Mouse (Mus musculus) hindbrain, embryonic 16.5 days (tissue): Measurements from ENCODE around the gene Wiz. TPM values are rescaled to one million over a fixed set of nuclear protein-coding genes. Genes with fewer than 3 reads are reported as not detected.
A peak's percentile ranks its signal among the peaks of the same experiment; 100 is the strongest.

ENCODE experiments used
- ATAC-seq: fragments of 200-750 bp; cut with Nextera tagmentation; 2 replicates; pipeline ENCODE4 v1.8.0; 2017; ENCODE audit warnings: moderate TSS enrichment, moderate library complexity
- H3K27ac ChIP-seq: fragments of 300-500 bp; sonication (generic); 2 replicates; pipeline ENCODE4 v1.5.1; 2014; ENCODE audit warnings: low read depth, mild to moderate bottlenecking, control low read depth, low read length, moderate library complexity
- H3K27me3 ChIP-seq: fragments of 300-500 bp; sonication (generic); replicated peaks from 2 replicates; pipeline ENCODE4 v1.6.1; 2014; ENCODE audit warnings: low read length; ENCODE audit not compliant: control insufficient read depth, insufficient read depth
- H3K36me3 ChIP-seq: fragments of 300-500 bp; sonication (generic); 2 replicates; pipeline ENCODE4 v1.6.1; 2014; ENCODE audit warnings: mild to moderate bottlenecking, low read length, moderate library complexity, mixed read lengths; ENCODE audit not compliant: control insufficient read depth, insufficient read depth
- H3K4me1 ChIP-seq: fragments of 300-500 bp; sonication (generic); 2 replicates; pipeline ENCODE4 v1.6.1; 2014; ENCODE audit warnings: low read depth, low read length; ENCODE audit not compliant: control insufficient read depth, insufficient read depth
- H3K4me2 ChIP-seq: fragments of 300-500 bp; sonication (generic); 2 replicates; pipeline ENCODE4 v1.6.1; 2014; ENCODE audit warnings: mild to moderate bottlenecking, low read length, control low read depth, moderate library complexity
- H3K4me3 ChIP-seq: fragments of 300-500 bp; sonication (generic); 2 replicates; pipeline ENCODE4 v1.5.1; 2014; ENCODE audit warnings: mild to moderate bottlenecking, low read length, control low read depth, moderate library complexity
- H3K9ac ChIP-seq: fragments of 300-500 bp; sonication (generic); 2 replicates; pipeline ENCODE4 v1.6.1; 2014; ENCODE audit warnings: low read depth, mild to moderate bottlenecking, control low read depth, low read length, moderate library complexity
- H3K9me3 ChIP-seq: fragments of 300-500 bp; sonication (generic); 2 replicates; pipeline ENCODE4 v1.6.1; 2014; ENCODE audit warnings: mild to moderate bottlenecking, low read length, moderate library complexity; ENCODE audit not compliant: control insufficient read depth
- WGBS: fragments of 180-500 bp; shearing (Covaris S2); extraction: QIAGEN DNeasy Blood & Tissue Kit; methylation state at CpG from one replicate; pipeline ENCODE4 v1.1.7; 2014; 5-methylcytosine and 5-hydroxymethylcytosine counted together
- polyA plus RNA-seq: library from polyadenylated mRNA; unstranded; fragments of >200 nt; fragmentation: Nextera tagmentation; extraction: Ambion mirVana; gene quantifications from 2 replicates; pipeline ENCODE4 v1.2.1, GENCODE M21; 2015

The Wiz gene
- polyA plus RNA-seq, 1 experiment from 2014 or later = 28.5 TPM

DNA sequence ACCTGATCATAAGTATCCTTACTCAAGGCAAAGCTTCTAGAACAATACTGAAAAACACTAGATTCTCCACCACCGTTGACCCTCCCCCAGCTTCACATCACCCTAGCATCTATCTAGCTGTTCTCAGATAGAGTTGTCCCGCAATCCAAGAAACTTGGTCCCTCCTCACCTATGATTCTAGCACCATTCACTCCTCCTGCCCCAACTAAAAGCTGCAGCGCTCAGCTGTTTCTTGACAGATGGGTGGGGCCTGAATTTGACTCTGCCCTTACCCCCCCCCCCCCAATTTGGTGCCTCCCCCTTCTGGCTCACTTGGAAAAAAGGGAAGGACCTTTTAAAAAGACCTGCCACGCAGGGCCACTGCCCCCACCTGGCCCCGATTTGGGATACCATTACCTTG is 24.4 kb downstream of the Wiz start:
- peak overlapping the region; percentile 88 for H3K4me3 ChIP-seq
- ATAC-seq = no peak; the same call in 1 of the 2 replicates
- H3K27me3 ChIP-seq = no peaks in the 10 kb centered on the region
- H3K4me2 ChIP-seq = peak overlapping the region; percentile 61
- H3K27ac ChIP-seq = peak overlapping the region; percentile 82
- 57% methylated on average over 5 of the region's 5 CpGs for WGBS
- peaks cover 19% of the 10 kb centered on the region for H3K36me3 ChIP-seq
- H3K4me1 ChIP-seq = peaks cover 25% of the 10 kb centered on the region
- H3K9me3 ChIP-seq = no peaks in the 10 kb centered on the region
- H3K9ac ChIP-seq = peak overlapping the region; percentile 96

- ATAC-seq = peak; percentile 96
- under 1% methylated on average over 37 of the region's 47 CpGs for WGBS
- Histone ChIP-seq H3K4me1 (peaks cover 25% of the 10 kb centered on the region), H3K9me3 (no peaks in the 10 kb centered on the region), H3K27ac (peak overlapping the region; percentile 82), H3K9ac (peak overlapping the region; percentile 96), H3K36me3 (peaks cover 24% of the 10 kb centered on the region), H3K4me2 (peak overlapping the region; percentile 90), H3K27me3 (no peaks in the 10 kb centered on the region), H3K4me3 (peak overlapping the region; percentile 88)
Measured at GRCm38 (mm10) chr17:32364331-32364730, 24.9 kb downstream of the Wiz start.

GRCm38 (mm10) chr17:32363821-32364301 is 25.4 kb downstream of the Wiz start:
- H3K9me3 ChIP-seq = no peaks in the 10 kb centered on the region
- H3K9ac ChIP-seq = peak overlapping the region; percentile 96
- peak overlapping the region; percentile 82 for H3K27ac ChIP-seq
- peak overlapping the region; percentile 90 for H3K4me2 ChIP-seq
- H3K4me3 ChIP-seq = peak overlapping the region; percentile 88
- H3K27me3 ChIP-seq = no peaks in the 10 kb centered on the region
- ATAC-seq = peak; percentile 66
- WGBS = 0% methylated on average over 17 of the region's 50 CpGs
- H3K36me3 ChIP-seq = peaks cover 29% of the 10 kb centered on the region
- peaks cover 25% of the 10 kb centered on the region for H3K4me1 ChIP-seq

GRCm38 (mm10) chr17:32362686-32363085 is 26.6 kb downstream of the Wiz start:
- Histone ChIP-seq H3K4me3 (peak overlapping the region; percentile 88; the same call in 1 of the 2 replicates), H3K27ac (no peak overlapping the region), H3K9ac (no peak overlapping the region), H3K9me3 (no peaks in the 10 kb centered on the region), H3K36me3 (peaks cover 39% of the 10 kb centered on the region), H3K4me1 (peaks cover 25% of the 10 kb centered on the region), H3K4me2 (peak overlapping the region; percentile 90), H3K27me3 (no peaks in the 10 kb centered on the region)
- no peak for ATAC-seq
- WGBS = 90% methylated on average over 4 of the region's 4 CpGs

DNA sequence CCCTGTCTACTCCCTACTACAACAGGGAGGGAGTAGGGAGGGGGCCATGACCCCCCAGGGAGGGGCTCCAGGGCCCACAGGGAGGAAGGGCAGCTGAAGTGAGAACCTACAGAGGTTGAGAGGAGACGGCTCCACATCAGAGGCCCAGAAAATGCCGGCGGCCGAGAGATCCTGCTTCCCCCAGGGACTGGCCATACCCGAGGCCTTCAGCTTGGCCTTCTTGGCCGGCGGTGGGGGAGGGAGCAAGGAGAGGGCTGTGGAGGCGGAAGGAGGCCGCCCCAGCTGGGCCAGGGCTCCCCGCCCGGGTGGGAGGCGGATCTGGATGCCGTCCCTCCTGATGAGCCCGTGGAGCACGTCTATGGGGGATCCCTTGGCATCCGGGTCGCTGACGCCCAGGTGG is 29.3 kb downstream of the Wiz start:
- Histone ChIP-seq H3K9me3 (no peaks in the 10 kb centered on the region), H3K27ac (no peak overlapping the region), H3K4me3 (no peak overlapping the region), H3K9ac (no peak overlapping the region), H3K27me3 (no peaks in the 10 kb centered on the region), H3K4me1 (peaks cover 24% of the 10 kb centered on the region), H3K4me2 (no peak overlapping the region), H3K36me3 (peaks cover 58% of the 10 kb centered on the region)
- 89% methylated on average over 18 of the region's 18 CpGs for WGBS
- ATAC-seq = no peak

GRCm38 (mm10) chr17:32358943-32359340 is 30.3 kb downstream of the Wiz start:
- Histone ChIP-seq H3K4me2 (no peak overlapping the region), H3K27me3 (no peaks in the 10 kb centered on the region), H3K9me3 (no peaks in the 10 kb centered on the region), H3K9ac (no peak overlapping the region), H3K27ac (no peak overlapping the region), H3K4me1 (peaks cover 29% of the 10 kb centered on the region), H3K36me3 (peaks cover 65% of the 10 kb centered on the region), H3K4me3 (no peak overlapping the region)
- 98% methylated on average over 6 of the region's 6 CpGs for WGBS
- no peak for ATAC-seq

DNA sequence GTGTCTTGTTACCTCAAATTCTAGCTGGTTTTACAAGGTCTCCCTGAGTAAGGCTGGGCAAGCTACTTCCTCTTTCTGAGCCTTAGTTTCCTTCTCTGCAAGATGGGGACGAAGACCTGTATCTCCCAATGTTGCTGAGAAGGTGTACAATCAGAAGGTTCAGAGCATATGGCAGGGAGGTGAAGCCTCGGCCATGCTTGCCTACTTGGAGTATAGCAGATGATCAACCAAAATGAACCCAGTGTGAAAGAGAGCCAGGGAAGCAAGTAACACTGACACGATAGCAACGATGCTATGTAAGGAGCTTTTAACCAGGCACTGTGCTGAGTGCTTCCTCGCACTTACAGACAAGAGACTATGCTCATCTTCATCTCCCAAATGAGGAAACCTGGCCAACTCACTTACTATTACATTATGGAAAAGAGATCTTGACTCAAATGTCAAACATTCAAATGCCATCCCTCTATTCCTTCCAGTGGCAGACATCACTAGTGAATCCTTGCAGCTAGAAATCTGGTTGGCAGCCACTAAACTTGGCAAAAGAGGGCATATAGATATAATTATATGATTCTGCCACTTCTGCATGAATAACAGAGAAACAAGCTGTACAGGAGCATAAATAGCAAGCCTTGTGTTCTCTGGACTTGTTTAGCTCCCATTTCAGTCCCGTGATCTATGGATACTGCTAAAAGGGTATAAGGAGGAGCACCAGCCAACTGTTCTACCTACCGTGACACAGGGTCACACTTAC is 30.9 kb downstream of the Wiz start:
- Histone ChIP-seq H3K4me1 (peaks cover 25% of the 10 kb centered on the region), H3K9me3 (no peaks in the 10 kb centered on the region), H3K27ac (no peak overlapping the region), H3K36me3 (peaks cover 65% of the 10 kb centered on the region), H3K27me3 (no peaks in the 10 kb centered on the region), H3K4me2 (no peak overlapping the region), H3K9ac (no peak overlapping the region), H3K4me3 (no peak overlapping the region)
- no peak for ATAC-seq
- 92% methylated on average over 7 of the region's 7 CpGs for WGBS

DNA sequence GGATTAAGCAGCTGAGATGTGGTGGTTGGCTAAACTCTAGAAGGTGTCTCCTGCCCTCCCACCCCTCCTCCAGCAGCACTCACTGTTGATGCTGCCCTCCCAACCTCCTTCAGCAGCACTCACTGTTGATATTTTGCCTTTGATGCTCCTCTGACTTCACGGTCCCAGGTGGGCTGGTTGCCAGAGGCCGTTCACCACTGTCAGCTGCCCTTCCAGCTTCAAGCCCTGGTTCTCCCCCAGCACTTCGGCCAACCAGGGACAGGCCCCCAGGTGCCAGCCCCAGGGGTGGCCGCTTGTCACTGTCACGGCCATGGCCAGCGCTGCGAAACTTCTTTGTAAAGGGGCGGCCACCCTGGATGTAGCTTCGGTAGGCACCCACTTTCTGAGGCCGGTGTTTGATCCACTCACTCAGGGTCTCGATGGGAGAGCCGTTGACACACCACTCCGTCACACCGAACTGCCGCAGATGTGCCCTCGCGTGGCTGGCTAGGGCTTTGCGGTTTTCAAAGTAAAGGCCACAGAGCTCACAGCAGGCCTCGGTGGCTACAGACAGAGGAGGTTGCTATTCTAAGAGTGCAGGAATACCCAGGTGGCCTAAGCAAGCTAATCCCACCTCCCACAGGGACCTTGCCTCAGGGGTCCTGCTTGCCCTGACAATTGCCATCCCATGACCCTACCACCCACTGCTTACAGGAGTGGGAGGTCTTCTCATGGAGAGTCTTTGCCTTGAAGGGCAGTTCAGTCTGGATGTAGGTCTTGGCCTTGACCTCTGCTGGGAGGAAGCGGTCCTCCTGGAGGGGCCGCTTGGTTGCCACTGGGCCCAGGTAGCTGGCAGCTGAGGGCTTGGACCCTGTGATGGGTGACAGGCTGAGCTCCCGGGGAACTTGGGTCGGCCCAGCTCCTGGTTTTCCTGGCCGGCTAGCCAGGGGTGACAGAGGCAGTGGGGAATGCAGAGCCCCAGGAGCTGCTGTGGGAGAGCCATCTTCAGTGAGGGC is 32.2 kb downstream of the Wiz start:
- H3K9ac ChIP-seq = no peak overlapping the region
- H3K4me2 ChIP-seq = no peak overlapping the region
- H3K27me3 ChIP-seq = no peaks in the 10 kb centered on the region
- no peak overlapping the region for H3K4me3 ChIP-seq
- no peak for ATAC-seq
- no peak overlapping the region for H3K27ac ChIP-seq
- no peaks in the 10 kb centered on the region for H3K9me3 ChIP-seq
- peaks cover 65% of the 10 kb centered on the region for H3K36me3 ChIP-seq
- WGBS = 82% methylated on average over 24 of the region's 24 CpGs
- peaks cover 12% of the 10 kb centered on the region for H3K4me1 ChIP-seq

DNA sequence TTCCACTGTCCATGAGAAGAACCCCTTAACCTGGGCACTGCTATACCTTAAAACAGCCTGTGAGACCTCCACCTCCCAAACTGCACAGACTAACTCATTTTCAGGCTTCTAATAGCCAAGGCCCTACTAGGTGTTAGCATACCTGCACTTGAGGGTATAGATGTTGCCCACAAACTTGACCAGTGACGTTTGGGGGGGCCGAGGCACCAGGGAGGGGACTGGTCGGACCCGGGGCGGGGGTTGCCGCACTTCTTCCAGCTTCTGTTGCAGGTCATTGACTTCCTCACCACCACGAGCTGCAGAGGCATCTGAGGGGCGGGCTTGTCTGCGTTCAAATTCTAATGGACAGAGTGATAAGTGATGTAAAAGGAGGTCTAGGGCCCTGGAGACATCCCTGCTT is 33.0 kb downstream of the Wiz start:
- Histone ChIP-seq H3K9ac (no peak overlapping the region), H3K9me3 (no peaks in the 10 kb centered on the region), H3K27ac (no peak overlapping the region), H3K4me2 (no peak overlapping the region), H3K4me3 (no peak overlapping the region), H3K36me3 (peaks cover 63% of the 10 kb centered on the region), H3K4me1 (peaks cover 10% of the 10 kb centered on the region), H3K27me3 (no peaks in the 10 kb centered on the region)
- 89% methylated on average over 9 of the region's 9 CpGs for WGBS
- ATAC-seq = no peak
